Comparison of ENCODE assay signal across 23 mouse cellular contexts in the genomic region with DNA sequence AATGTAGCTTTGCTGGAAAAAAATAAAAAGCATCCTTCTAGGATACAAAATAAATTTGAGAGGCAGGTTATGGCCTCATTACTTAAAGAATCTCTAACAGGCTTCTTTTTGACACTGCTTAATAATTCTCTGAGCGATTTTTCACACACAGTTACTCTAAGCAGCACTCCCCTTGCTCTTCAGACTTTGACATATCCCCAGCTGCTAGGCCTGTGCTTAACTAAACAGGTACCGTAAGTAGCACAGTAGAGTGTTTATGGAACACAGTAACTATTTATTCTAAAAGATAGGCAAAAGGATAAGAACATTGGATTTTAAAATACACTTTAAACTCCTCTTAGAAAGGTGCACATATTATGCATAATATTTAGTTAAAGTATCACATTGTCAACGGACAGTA.
"Had no signal": no experiment of that assay in that cellular context is flagged by ENCODE, and none has a peak within 500 bp of the region (broad histone marks: within the 10 kb centered on the region; RNA-seq: fewer than 3 reads in every experiment).

No protein-coding gene starts in this region.

- H3K4me1 ChIP-seq: forebrain, embryonic 15.5 days; heart, embryonic 13.5 days; heart, embryonic 15.5 days; hindbrain, embryonic 13.5 days; hindbrain, embryonic 15.5 days had no signal

- H3K4me3 ChIP-seq: forebrain, embryonic 15.5 days; heart, adult 2 months; heart, embryonic 13.5 days; heart, embryonic 15.5 days; hindbrain, embryonic 13.5 days; hindbrain, embryonic 15.5 days; limb, embryonic 13.5 days; limb, embryonic 15.5 days had no signal

- H3K36me3 ChIP-seq: forebrain, embryonic 15.5 days; heart, embryonic 13.5 days; heart, embryonic 15.5 days; hindbrain, embryonic 13.5 days; hindbrain, embryonic 15.5 days; limb, embryonic 13.5 days; limb, embryonic 15.5 days had no signal

- H3K9me3 ChIP-seq: forebrain, embryonic 15.5 days; heart, embryonic 13.5 days; heart, embryonic 15.5 days; hindbrain, embryonic 13.5 days; hindbrain, embryonic 15.5 days; limb, embryonic 13.5 days; limb, embryonic 15.5 days had no signal

- ATAC-seq: forebrain, embryonic 15.5 days; forebrain, postnatal 0 days; hindbrain, postnatal 0 days; intestine, embryonic 16.5 days had no signal

- H3K27me3 ChIP-seq: forebrain, embryonic 15.5 days; heart, embryonic 13.5 days; heart, embryonic 15.5 days; hindbrain, embryonic 13.5 days; hindbrain, embryonic 15.5 days; limb, embryonic 13.5 days; limb, embryonic 15.5 days had no signal

- DNase-seq: forebrain, postnatal 0 days; gastrocnemius, postnatal 14 days; gastrocnemius, postnatal 36 days; heart, adult 11 months; heart, adult 2 months; heart, postnatal 14 days; heart, postnatal 36 days; kidney, adult 11 months; kidney, postnatal 10 days; layer of hippocampus, adult 9-11 months; layer of hippocampus, postnatal 36 days; left cerebral cortex, postnatal 4 days had no signal

- H3K9ac ChIP-seq: forebrain, embryonic 15.5 days; forebrain, postnatal 0 days; heart, embryonic 13.5 days; heart, embryonic 15.5 days; hindbrain, embryonic 13.5 days; hindbrain, embryonic 15.5 days; limb, embryonic 13.5 days; limb, embryonic 15.5 days; liver, embryonic 14.5 days had no signal

- H3K4me2 ChIP-seq: forebrain, embryonic 15.5 days; heart, embryonic 11.5 days; heart, embryonic 13.5 days; heart, embryonic 15.5 days; hindbrain, embryonic 13.5 days; hindbrain, embryonic 15.5 days; limb, embryonic 13.5 days; limb, embryonic 15.5 days had no signal

- H3K27ac ChIP-seq: forebrain, embryonic 15.5 days; heart, adult 2 months; heart, embryonic 13.5 days; heart, embryonic 15.5 days; hindbrain, embryonic 13.5 days; hindbrain, embryonic 15.5 days; hindbrain, postnatal 0 days; limb, embryonic 13.5 days; limb, embryonic 15.5 days; liver, embryonic 14.5 days had no signal
